Mouse (Mus musculus) frontal cortex, postnatal 25 days (tissue): Measurements from ENCODE around the gene Kifap3.
"Not testable (repeated sequence)": the region's sequence is repeated elsewhere in the genome, so short reads cannot be mapped to it uniquely, and the experiment has no call there.

Experiments used
- DNase-seq, 2 experiments: peaks; one replicate each; pipeline ENCODE4 v3.0.0; 2022; ENCODE audit warnings: low spot score in 2 of 2

Kifap3 gene

GRCm38 (mm10) chr1:163779336-163780115 is at the start of gene Kifap3:
Gene Kifap3 (plus strand): TSS chr1:163779583.
- DNase-seq: peak; percentile 93 to 97

GRCm38 (mm10) chr1:163731166-163731565 is 48.2 kb upstream of the Kifap3 start:
- not testable (repeated sequence) for DNase-seq

GRCm38 (mm10) chr1:163736441-163737238 is 42.7 kb upstream of the Kifap3 start:
- no peak for DNase-seq

- no peak for DNase-seq
Measured at GRCm38 (mm10) chr1:163737239-163737533, 42.2 kb upstream of the Kifap3 start.

- DNase-seq: no peak
Measured at GRCm38 (mm10) chr1:163751360-163751992, 27.9 kb upstream of the Kifap3 start.

- no peak for DNase-seq
Measured at GRCm38 (mm10) chr1:163757462-163758207, 21.7 kb upstream of the Kifap3 start.

- not testable (repeated sequence) for DNase-seq
Measured at GRCm38 (mm10) chr1:163783577-163783976, 4.2 kb downstream of the Kifap3 start.

GRCm38 (mm10) chr1:163821365-163821764 is 42.0 kb downstream of the Kifap3 start:
- DNase-seq: no peak

GRCm38 (mm10) chr1:163829482-163829881 is 50.1 kb downstream of the Kifap3 start:
- no peak for DNase-seq

GRCm38 (mm10) chr1:163834066-163834465 is 54.7 kb downstream of the Kifap3 start:
- no peak for DNase-seq

GRCm38 (mm10) chr1:163835062-163835461 is 55.7 kb downstream of the Kifap3 start:
- DNase-seq: no peak

- DNase-seq: not testable (repeated sequence)
Measured at GRCm38 (mm10) chr1:163838482-163838881, 59.1 kb downstream of the Kifap3 start.

GRCm38 (mm10) chr1:163840555-163840954 is 61.2 kb downstream of the Kifap3 start:
- no peak for DNase-seq

GRCm38 (mm10) chr1:163842238-163842637 is 62.9 kb downstream of the Kifap3 start:
- no peak for DNase-seq

GRCm38 (mm10) chr1:163843899-163844298 is 64.5 kb downstream of the Kifap3 start:
- no peak for DNase-seq

GRCm38 (mm10) chr1:163852884-163853560 is 73.6 kb downstream of the Kifap3 start:
- no peak for DNase-seq

GRCm38 (mm10) chr1:163858420-163858819 is 79.0 kb downstream of the Kifap3 start:
- no peak for DNase-seq

GRCm38 (mm10) chr1:163861538-163861937 is 82.2 kb downstream of the Kifap3 start:
- no peak for DNase-seq

GRCm38 (mm10) chr1:163873158-163873557 is 93.8 kb downstream of the Kifap3 start:
- DNase-seq: no peak

- no peak for DNase-seq
Measured at GRCm38 (mm10) chr1:163889629-163890028, 110.2 kb downstream of the Kifap3 start.

- DNase-seq: no peak
Measured at GRCm38 (mm10) chr1:163893294-163893693, 113.9 kb downstream of the Kifap3 start.
